Mouse (Mus musculus): Measurements from ENCODE around the gene Utp15.
A peak's percentile ranks its signal among the peaks of the same experiment; 100 is the strongest.

Gene Utp15

DNA sequence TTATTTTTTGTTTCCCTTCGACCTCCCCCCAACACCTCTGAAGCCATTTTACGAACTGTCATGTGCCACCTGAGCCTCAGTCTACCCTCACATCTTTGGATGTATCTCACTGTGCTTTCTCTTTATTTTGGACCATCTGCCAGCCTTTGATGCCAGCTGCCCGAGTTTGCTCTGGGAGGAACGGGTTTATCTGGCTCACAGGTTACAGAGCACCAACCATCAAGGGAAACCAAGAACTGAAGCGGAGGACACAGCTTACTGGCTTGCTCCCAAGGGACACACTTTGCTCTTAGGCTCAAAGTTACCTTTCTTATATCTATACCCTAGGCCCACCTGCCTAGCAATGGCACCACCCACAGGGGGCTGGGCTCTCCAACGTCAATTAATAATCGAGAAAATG is 17.5 kb downstream of the Utp15 start:
- no peak for DNase-seq

DNA sequence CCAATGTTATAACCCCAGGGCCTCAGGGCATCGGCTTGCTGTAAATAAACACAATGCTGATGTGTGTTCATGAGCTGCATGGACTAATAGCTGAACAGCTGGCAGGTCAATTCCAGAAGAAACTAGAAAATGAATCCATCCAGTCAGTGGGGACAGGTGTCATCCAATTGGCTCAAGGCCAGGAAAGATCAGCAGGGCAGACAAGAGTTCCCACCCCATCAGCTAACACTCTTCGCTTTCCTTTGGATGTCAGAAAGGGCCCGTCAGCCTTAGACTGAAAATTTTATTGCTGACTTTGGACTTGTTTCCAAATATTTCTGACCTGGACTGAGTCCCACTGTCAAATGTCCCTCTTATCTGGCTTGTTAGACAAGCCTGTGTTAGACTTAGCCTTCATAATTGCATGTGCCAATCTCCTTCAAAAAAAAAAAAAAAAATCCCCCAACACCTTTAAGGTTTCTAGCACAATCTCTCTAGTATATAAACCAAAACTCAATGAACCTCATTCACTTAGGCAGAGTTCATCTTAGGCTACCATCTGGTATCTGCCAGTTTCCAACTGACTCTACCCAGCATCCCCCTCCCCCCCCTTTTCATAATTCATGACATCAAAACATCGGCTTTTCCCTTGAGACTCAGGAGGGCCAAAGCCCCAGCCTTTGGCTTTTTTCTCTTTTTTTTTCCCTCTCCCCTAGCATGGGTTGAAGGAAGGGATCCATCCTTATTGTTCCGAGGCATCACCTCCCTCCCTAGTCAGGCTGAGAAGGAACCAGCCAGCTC is 18.1 kb downstream of the Utp15 start:
- DNase-seq, result no peak

- no peak for DNase-seq
Observed at GRCm38 (mm10) chr13:98241531-98242282, 21.1 kb downstream of the Utp15 start.

DNA sequence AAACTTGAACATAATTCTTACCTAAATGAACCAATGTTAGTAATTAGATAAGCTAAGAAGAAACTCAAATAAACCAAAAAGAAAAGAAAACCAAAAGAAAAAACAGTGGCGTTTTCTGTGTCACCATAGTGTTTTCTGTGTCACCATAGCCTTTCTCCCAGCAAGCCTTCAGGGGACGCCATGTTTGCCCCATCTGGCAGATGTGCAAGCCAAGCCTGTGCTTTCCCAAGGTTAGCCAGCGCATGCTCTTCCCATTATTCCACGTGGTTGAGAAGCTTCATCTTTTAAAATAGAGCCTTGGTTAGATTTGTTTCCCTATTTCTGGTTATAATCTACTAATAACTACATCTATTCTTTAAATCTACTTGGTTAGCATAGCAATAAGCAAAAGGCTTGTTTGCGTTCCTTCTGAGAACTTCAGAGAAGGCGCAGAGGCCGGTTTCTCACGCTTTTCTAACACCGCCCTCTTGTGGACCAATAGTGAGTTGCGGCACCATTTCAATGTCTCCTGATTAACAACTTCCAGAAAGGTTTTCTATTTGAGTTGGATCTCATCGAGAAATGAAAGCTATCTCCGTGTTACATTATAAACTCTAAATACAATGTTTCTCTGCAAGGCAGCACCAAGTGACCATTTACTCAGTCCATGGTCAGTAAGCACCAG is 22.7 kb downstream of the Utp15 start:
- DNase-seq, result no peak

DNA sequence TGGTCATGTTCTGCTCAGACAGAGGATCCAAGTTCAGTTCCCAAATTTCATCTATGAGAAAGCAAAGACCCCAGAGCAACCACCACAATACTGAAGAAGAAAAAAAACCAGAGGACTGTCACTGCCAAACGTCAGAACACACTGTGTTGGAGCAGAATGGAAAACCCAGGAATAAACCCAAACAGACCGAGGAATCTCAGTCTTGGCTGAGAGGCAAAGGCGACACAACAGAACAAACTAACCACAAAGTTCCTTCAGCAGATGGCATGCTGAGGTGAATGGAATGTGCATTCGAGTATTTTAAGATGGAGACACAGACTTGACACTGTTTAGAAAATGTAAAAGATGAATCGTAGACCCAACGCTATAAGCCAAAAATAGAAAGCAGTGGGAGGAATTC is 27.4 kb downstream of the Utp15 start:
- DNase-seq, result no peak

- DNase-seq, result no peak
Observed at GRCm38 (mm10) chr13:98230511-98230910, 32.3 kb downstream of the Utp15 start.

- no peak for DNase-seq
Observed at GRCm38 (mm10) chr13:98226225-98226624, 36.6 kb downstream of the Utp15 start.

GRCm38 (mm10) chr13:98222848-98223247 is 40.0 kb downstream of the Utp15 start:
- no peak for DNase-seq

- DNase-seq, result no peak
Observed at GRCm38 (mm10) chr13:98210137-98210536, 52.7 kb downstream of the Utp15 start.

DNA sequence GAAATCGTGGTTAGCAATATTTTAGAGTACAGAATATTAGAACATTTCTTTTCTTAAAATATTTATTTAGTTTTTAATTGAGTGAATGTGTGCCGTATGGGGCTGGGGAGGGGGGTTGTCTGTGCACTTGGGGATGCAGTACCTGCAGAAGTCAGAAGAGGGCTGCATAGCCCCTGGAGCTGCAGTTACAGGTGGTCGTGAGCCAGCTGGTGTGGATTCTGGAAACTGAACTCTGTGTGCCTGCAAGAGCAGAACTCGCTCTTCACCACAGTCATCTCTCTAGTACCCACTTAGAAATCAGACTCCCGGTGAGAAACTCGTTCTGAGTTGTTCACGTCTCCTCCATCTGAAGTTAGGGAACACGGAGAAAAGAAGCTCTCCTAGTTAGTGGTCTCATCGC is 54.0 kb downstream of the Utp15 start:
- DNase-seq, result no peak

DNA sequence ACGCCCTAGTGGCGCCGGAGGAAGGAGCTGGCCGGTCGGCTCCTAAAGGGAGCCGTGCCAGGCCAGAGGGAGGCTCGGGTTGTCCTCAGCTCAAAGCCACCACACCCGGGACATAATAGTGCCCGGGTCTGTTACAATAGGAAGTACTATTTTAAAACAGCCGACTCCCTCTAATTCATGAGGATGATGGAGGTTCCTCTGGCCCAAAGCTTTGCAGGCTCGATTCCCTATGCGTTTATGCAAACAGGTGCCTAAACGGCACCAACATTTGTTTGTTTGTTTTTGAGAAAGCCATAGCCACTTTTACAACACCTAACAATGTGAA is 56.3 kb downstream of the Utp15 start:
- DNase-seq, result no peak

- peak; percentile 11 for DNase-seq
Observed at GRCm38 (mm10) chr13:98205771-98206545, 56.9 kb downstream of the Utp15 start, which contains the start of gene Arhgef28. Gene Arhgef28 (minus strand): TSS chr13:98206439.

GRCm38 (mm10) chr13:98205111-98205510 is 57.7 kb downstream of the Utp15 start:
- no peak for DNase-seq

DNA sequence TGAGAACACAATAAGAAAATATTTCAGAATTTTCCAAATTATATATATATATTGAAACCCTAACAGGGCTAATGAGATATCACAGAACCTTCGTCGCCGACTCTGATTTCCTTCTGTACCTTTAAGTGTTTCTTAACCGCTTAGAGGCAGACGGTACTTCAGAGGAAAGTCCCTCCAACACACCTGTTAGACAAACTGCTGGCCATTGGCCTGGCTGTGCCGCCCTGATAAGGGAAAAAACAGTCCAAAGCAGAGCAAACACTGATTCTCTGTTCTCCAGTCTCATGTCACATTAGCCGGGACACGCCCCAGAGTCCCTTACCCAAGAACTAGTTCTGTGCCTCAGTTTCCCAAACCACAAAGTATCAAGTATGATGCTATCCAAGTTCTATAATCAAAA is 58.5 kb downstream of the Utp15 start:
- DNase-seq, result no peak

- DNase-seq, result no peak
Observed at GRCm38 (mm10) chr13:98201436-98201835, 61.4 kb downstream of the Utp15 start.

Measured in cerebellum, adult 11-12 months (tissue).